Mouse (Mus musculus) natural killer cell, adult 2 months (primary cell): ENCODE measurements at regions not wholly inside any gene's neighbourhood (a gene's known extent, or its start where the extent isn't known, plus 50 kb on each side); places are given as distances from the start of the nearest gene placed in this dataset.

ENCODE experiments used
- DNase-seq, 2 experiments: peaks; one replicate each; pipeline ENCODE4 v3.0.0; 2022; ENCODE audit warnings: low spot score in 2 of 2

DNA sequence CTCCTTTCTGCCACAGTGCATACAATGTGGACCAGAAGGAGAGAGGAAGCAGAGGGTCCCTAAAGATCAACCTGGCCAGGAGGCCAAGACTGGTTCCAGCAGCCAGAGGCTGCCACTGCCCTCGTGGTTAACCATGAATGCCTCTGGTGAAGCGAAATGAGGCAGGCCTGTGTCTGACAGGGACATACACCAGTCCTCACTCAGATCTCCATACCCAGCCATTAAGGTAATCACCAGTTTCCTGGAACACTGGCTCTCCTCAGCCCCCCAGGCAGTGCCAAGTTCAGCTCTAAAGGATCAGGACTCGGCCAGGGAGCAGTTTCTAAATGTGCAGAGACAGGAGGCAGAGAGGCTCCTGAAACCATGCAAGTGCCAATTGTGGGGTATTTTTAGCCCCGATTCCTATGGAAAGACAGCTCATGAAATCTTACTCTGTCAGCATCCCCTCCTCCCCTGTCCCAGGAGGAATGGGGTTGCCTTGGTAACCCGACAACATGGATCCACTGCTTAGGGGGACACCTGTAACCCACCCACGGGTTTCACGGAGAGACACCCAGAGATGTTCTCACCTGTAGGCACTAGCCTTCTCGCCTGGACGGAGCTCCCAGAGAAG, 103.6 kb downstream of the Ier5 start:
- DNase-seq = no peak

DNA sequence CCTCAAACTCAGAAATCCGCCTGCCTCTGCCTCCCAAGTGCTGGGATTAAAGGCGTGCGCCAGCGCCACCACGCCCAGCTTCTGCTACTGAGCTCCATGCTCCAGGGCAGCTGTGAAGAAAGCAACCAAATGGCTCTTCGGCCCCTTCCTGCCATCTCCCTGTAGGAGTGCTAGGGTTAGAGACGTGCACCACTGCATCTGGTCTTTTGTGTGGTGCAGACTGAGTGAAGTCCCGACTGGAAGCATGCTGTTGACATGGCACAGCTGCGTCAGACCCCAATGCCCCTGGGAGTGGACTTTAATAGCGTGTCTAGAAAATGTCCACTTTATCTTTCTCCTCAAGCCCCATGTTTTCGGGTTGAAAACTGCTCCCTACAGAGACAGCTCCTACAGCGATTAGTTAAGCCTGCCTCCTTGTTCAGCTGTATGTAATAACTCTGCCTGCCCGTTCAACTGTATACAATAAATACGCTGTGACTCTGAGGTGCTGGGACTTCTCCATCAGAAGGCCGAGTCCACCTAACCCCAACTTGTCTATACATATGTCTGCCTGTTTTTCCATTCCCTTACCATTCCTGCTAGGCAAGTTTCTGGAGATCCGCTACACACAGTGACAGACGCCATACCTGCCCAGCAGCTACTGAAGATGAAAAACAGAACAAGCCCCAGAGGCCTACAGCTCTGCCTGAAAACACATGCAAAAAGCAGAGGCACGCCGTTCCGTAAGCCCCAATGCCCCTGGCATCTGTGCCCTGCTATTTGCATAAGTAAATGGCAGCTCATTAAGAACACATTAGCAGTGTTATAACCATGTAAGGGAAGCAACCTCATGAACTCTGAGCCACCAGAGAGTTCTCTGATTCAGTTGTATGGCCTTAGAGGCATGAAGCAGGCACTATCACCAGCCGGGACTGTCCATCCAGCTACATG, 105.2 kb downstream of the Ier5 start:
- no peak for DNase-seq

DNA sequence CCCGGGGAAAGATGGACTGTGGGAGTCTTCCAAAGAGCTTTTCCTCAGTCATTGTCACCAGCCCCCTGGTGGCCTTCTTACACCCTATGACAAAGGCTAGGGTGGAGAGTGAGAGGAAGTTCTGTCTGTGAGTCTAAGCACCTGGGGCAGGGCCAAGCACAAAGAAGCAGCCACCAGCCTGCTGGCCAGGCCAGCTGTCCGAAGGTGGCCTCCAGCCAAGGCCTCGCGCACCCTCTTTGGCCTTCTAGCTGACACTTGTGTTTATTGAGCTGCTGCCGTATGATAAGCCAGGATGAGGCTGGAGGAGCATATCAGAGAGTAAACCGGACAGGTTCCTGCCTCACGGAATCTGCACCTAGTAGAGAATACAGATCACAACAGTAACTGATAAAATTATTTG, 99.0 kb upstream of the Cacna1e start:
- no peak for DNase-seq

DNA sequence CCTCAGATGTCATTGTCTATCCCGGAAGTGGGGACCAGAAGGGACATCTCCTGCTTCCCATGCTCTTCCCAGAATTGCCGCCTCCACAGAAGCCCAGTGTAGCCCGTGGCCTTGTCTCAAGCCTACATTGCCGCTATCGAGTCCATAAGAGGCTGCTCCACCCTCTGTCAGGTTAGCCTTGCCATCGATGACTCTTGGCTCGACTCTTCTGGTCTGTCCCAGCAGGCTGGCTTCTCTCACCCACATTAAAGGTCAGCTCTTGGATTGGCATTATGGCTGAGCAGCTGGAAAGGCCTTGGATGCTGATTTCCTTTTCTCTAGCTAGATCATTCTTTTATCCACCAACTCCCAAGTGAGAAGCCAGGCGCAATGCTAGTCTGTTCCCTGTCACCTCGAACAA, 98.5 kb upstream of the Cacna1e start:
- no peak for DNase-seq

DNA sequence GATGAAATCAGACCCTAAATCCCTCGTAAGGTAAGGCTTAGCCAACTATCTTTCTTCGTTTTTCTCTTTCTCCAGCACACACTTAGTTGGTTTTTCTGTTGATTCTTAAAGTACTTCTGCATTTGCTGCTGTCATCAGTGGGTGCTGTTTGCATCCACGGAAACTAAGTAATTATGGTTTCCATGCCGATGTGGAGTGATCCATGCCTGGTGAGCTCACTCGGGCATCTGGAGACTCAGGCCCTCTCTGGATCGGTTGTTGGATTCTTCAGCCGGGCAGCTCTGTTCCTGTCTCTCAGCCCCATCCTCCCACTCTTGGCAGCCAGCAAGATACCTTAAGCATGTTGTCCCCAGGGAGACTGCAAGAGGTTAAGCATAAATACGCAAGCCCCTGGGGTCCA, 97.4 kb upstream of the Cacna1e start:
- no peak for DNase-seq

DNA sequence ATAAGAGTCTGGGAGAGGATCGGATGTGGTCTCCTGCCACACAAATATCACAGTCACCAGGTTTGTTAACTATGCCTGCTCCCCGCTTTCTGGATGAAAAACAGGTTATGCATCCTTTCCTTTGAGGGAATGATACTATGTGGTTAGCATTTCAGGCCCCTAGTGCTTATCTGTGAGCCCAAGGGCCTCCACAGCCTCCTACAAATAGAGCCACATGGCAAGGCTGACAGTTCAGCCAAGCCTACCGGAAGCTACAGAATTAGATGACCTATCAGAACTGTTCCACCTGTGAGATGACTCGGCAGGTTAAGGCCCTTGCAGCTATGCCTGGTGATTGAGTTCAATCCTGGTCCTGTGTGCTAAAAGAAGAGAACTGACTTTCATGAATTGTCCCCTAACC, 91.4 kb upstream of the Cacna1e start:
- no peak for DNase-seq

DNA sequence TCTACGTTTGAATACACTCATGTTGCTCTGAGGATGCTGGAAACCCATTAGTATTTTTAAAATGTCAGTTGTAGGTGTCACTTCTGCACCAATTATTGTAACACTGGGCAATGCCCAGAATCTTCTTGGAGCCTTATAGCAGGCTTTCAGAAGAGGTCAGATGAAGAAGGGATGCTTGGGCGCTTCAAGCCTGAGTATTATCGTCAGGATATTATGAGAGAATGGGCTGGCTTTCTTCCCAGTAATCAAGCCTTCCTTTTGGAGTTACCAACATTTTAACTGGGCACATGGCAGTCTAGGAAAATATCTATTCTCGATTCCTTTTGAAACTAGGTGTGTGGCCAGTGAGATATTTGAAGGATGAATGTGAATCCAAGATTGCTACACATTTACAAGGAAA, 77.0 kb upstream of the Cacna1e start:
- no peak for DNase-seq

DNA sequence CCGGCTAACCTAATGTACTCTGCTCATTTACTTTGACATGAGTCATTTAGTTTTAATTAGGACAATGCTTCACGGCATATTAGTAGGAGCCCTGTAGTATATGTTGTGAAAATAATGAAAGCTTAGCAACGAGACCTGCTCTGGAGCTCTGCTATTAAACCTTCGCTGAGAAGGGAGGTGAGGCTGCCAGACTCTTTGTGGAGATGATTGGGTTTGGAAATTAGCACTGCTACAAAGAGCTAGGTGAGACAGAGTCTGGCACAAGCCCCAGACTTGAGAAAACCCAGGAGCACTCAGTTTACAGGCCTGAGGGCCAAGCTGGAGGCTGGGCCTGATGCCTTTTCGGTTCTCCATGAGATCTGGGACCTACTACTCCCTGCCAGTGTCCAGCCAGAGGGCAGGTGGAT, 72.3 kb upstream of the Cacna1e start:
- no peak for DNase-seq

DNA sequence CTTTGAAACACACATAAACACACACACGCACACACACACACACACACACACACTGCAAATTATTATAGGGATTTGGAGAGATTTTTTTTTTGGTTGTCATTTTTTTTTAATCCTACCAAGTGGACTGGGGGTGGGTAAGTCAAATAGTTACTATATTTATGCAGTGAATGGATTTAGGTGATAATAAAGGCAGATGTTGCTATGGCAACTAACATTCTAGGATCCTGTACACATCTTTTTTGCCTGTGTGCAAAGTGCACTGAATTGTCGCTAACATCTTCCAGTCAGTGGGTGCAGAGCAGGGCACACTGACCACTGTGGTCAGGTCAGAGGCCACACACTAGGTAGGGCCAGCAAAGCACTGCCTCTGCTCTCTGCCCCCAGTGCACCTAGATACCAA, 68.4 kb upstream of the Cacna1e start:
- DNase-seq = no peak
